Comparison of ENCODE assay signal across 19 mouse cellular contexts in genomic region chr2:4155406-4155805, GRCm38 (mm10).
DNase-seq lines count a peak whose midpoint lies in the region; ATAC-seq lines count a peak whose summit lies in the region.
"Had no signal": no experiment of that assay in that cellular context is flagged by ENCODE, and none has a peak within 500 bp of the region (broad histone marks: within the 10 kb centered on the region; RNA-seq: fewer than 3 reads in every experiment).

No protein-coding gene starts in this region.

- H3K36me3 ChIP-seq in neural tube, embryonic 12.5 days: no peaks in the 10 kb centered on the region
- no peaks in the 10 kb centered on the region for H3K36me3 ChIP-seq in hindbrain, embryonic 12.5 days
- H3K36me3 ChIP-seq in midbrain, embryonic 14.5 days (ENCODE audit: control insufficient read depth, insufficient read depth, low read length): no peaks in the 10 kb centered on the region
- no peaks in the 10 kb centered on the region for H3K36me3 ChIP-seq in heart, embryonic 12.5 days
- H3K36me3 ChIP-seq: embryonic facial prominence, embryonic 12.5 days; heart, embryonic 13.5 days had no signal

- no peak overlapping the region for H3K27ac ChIP-seq in neural tube, embryonic 12.5 days
- H3K27ac ChIP-seq in hindbrain, embryonic 12.5 days: 0 out of 2 replicates have a peak overlapping the region, but pooled peaks have one; percentile 3
- H3K27ac ChIP-seq in midbrain, embryonic 14.5 days (replicated peaks; ENCODE audit: low read depth, low read length): peak overlapping the region; percentile 10; the same call in 1 of the 2 replicates
- H3K27ac ChIP-seq in heart, embryonic 12.5 days (ENCODE audit: poor library complexity, severe bottlenecking): no peak overlapping the region
- H3K27ac ChIP-seq: embryonic facial prominence, embryonic 12.5 days; heart, embryonic 13.5 days had no signal

- H3K4me2 ChIP-seq in neural tube, embryonic 12.5 days (replicated peaks): peak overlapping the region; percentile 75; the same call in 1 of the 2 replicates
- H3K4me2 ChIP-seq in hindbrain, embryonic 12.5 days (replicated peaks): peak overlapping the region; percentile 65
- peak overlapping the region; percentile 65 for H3K4me2 ChIP-seq in midbrain, embryonic 14.5 days (ENCODE audit: low read length)
- no peak overlapping the region for H3K4me2 ChIP-seq in heart, embryonic 12.5 days
- H3K4me2 ChIP-seq: embryonic facial prominence, embryonic 12.5 days; heart, embryonic 13.5 days had no signal

- no peak for ATAC-seq in neural tube, embryonic 12.5 days (ENCODE audit: low FRiP score, low read depth)
- peak; percentile 24 for ATAC-seq in hindbrain, embryonic 12.5 days (ENCODE audit: low FRiP score)
- ATAC-seq in midbrain, embryonic 14.5 days (ENCODE audit: low FRiP score, low TSS enrichment): peak; percentile 46; the same call in 1 of the 2 replicates
- ATAC-seq in heart, embryonic 12.5 days (ENCODE audit: insufficient number of reproducible peaks, low FRiP score): no peak

- no peaks in the 10 kb centered on the region for H3K27me3 ChIP-seq in neural tube, embryonic 12.5 days (replicated peaks)
- H3K27me3 ChIP-seq in hindbrain, embryonic 12.5 days: no peaks in the 10 kb centered on the region
- no peaks in the 10 kb centered on the region for H3K27me3 ChIP-seq in midbrain, embryonic 14.5 days (ENCODE audit: control insufficient read depth, insufficient read depth, low read length)
- H3K27me3 ChIP-seq in heart, embryonic 12.5 days (replicated peaks): peaks cover 11% of the 10 kb centered on the region
- H3K27me3 ChIP-seq: embryonic facial prominence, embryonic 12.5 days had no signal

- intact Hi-C loops in left cerebral cortex, postnatal 36 days (cut with DNase I): loop anchor here (10.0 kb wide), 1 partner anchor 341 kb away; no protein-coding TSS in a partner anchor

- DNase-seq in neural tube, embryonic 10.5 days (ENCODE audit: extremely low spot score, low spot score): no peak
- DNase-seq in midbrain, embryonic 14.5 days: peak; percentile 46
- DNase-seq in left cerebral cortex, adult 18-20 months (ENCODE audit: low spot score in 2 of 2): no peak
- DNase-seq in left cerebral cortex, postnatal 36 days (ENCODE audit: low spot score in 2 of 2): no peak
- DNase-seq: adrenal gland, postnatal 36 days; cerebellum, adult 8-10 months; heart, postnatal 4 days; kidney, adult 11 months; kidney, postnatal 4 days; layer of hippocampus, postnatal 36 days; left cerebral cortex, postnatal 4 days; lung, adult 2 months; lung, postnatal 36 days; thymus, postnatal 4 days had no signal

- H3K4me3 ChIP-seq in neural tube, embryonic 12.5 days: no peak overlapping the region
- H3K4me3 ChIP-seq in hindbrain, embryonic 12.5 days: no peak overlapping the region
- peak overlapping the region; percentile 47; the same call in 1 of the 2 replicates for H3K4me3 ChIP-seq in midbrain, embryonic 14.5 days (replicated peaks; ENCODE audit: low read depth, low read length)
- no peak overlapping the region for H3K4me3 ChIP-seq in heart, embryonic 12.5 days
- H3K4me3 ChIP-seq: embryonic facial prominence, embryonic 12.5 days; heart, embryonic 13.5 days had no signal

- H3K9me3 ChIP-seq in neural tube, embryonic 12.5 days: no peaks in the 10 kb centered on the region
- H3K9me3 ChIP-seq in hindbrain, embryonic 12.5 days (replicated peaks): no peaks in the 10 kb centered on the region
- no peaks in the 10 kb centered on the region for H3K9me3 ChIP-seq in midbrain, embryonic 14.5 days (ENCODE audit: control insufficient read depth, low read length)
- H3K9me3 ChIP-seq in heart, embryonic 12.5 days (replicated peaks): no peaks in the 10 kb centered on the region
- H3K9me3 ChIP-seq: embryonic facial prominence, embryonic 12.5 days; heart, embryonic 13.5 days had no signal

- H3K9ac ChIP-seq in neural tube, embryonic 12.5 days: no peak overlapping the region
- H3K9ac ChIP-seq in hindbrain, embryonic 12.5 days: no peak overlapping the region
- H3K9ac ChIP-seq in midbrain, embryonic 14.5 days (replicated peaks; ENCODE audit: low read length): no peak overlapping the region
- H3K9ac ChIP-seq in heart, embryonic 12.5 days: no peak overlapping the region
- H3K9ac ChIP-seq: embryonic facial prominence, embryonic 12.5 days; heart, embryonic 13.5 days had no signal

- peaks cover 24% of the 10 kb centered on the region for H3K4me1 ChIP-seq in neural tube, embryonic 12.5 days
- H3K4me1 ChIP-seq in hindbrain, embryonic 12.5 days: peaks cover 29% of the 10 kb centered on the region
- peaks cover 33% of the 10 kb centered on the region for H3K4me1 ChIP-seq in midbrain, embryonic 14.5 days (ENCODE audit: control insufficient read depth, insufficient read depth, low read length)
- peaks cover 7% of the 10 kb centered on the region; the same call in 1 of the 2 replicates for H3K4me1 ChIP-seq in heart, embryonic 12.5 days (replicated peaks)

Comparison
In these comparisons a context has a peak if more than half of its experiments do, and no peak if none do; other contexts are left out.
1. ATAC-seq: peak in hindbrain, embryonic 12.5 days (single experiment) and midbrain, embryonic 14.5 days (single experiment); none in neural tube, embryonic 12.5 days (single experiment) and heart, embryonic 12.5 days (single experiment).
2. H3K27ac ChIP-seq: peak in hindbrain, embryonic 12.5 days (single experiment) and midbrain, embryonic 14.5 days (single experiment); none in neural tube, embryonic 12.5 days (single experiment) and heart, embryonic 12.5 days (single experiment).